Mouse (Mus musculus): ENCODE data around the gene Vmn1r189. TPM values are rescaled to one million over a fixed set of nuclear protein-coding genes. Genes with fewer than 3 reads are reported as not detected.
A peak's percentile ranks its signal among the peaks of the same experiment; 100 is the strongest.
"Not testable (repeated sequence)": the region's sequence is repeated elsewhere in the genome, so short reads cannot be mapped to it uniquely, and the experiment has no call there.

Vmn1r189 gene
- total RNA-seq (2014; fragmentation: Nextera tagmentation) (not detected in 2 replicates), total RNA-seq (2017) (not detected in 2 replicates)

GRCm38 (mm10) chr13:22105724-22106123 is at the start of gene Vmn1r189:
Gene Vmn1r189 (minus strand): TSS chr13:22105824.
- ATAC-seq (replicated peaks; ENCODE audit: poor library complexity, severe bottlenecking): not testable (repeated sequence)

DNA sequence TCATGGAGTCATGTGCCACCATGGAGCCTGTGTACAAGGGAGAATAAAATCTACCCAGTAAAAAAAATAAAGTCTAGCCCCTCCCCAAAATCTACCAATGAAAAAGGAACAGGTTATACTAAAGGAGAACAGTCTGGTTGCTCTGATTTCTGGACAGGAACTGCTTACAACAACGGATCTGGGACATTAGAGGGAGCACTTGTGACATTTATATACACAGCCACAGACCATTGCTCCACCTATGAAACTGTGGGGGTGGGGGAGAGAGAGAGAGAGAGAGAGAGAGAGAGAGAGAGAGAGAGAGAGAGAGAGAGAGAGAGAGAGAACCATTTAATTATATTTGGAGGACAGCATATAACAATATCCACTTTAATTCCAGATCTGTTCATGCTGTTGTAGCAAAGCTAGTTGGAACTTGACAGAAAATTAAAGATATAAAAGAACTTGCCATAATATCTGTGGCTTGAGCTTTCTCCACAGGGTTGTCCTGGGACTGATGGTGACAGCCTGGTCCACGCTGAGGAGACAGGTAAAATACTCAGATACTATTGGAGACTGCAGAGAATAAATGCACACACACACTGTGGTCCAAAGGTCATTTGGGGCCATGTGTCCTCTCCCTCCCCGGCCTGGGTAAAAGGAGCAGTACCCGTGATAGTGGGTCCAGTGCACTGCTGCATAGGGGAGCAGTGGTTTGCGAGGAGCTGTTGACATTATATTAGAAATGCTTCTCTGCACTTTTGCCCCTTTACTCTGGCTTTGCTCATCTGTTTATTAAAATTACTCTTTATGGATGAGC is 31.1 kb upstream of the Vmn1r189 start:
- ATAC-seq (replicated peaks; ENCODE audit: poor library complexity, severe bottlenecking): not testable (repeated sequence)

GRCm38 (mm10) chr13:22084140-22084539 is 21.5 kb downstream of the Vmn1r189 start, which contains the start of gene Vmn1r188:
Gene Vmn1r188 (plus strand): TSS chr13:22084440.
- not testable (repeated sequence) for ATAC-seq (replicated peaks; ENCODE audit: poor library complexity, severe bottlenecking)

GRCm38 (mm10) chr13:22063468-22063867 is 42.2 kb downstream of the Vmn1r189 start:
- no peak for ATAC-seq (replicated peaks; ENCODE audit: poor library complexity, severe bottlenecking)

GRCm38 (mm10) chr13:22061422-22061821 is 44.2 kb downstream of the Vmn1r189 start:
- peak; percentile 80 for ATAC-seq (replicated peaks; ENCODE audit: poor library complexity, severe bottlenecking)

DNA sequence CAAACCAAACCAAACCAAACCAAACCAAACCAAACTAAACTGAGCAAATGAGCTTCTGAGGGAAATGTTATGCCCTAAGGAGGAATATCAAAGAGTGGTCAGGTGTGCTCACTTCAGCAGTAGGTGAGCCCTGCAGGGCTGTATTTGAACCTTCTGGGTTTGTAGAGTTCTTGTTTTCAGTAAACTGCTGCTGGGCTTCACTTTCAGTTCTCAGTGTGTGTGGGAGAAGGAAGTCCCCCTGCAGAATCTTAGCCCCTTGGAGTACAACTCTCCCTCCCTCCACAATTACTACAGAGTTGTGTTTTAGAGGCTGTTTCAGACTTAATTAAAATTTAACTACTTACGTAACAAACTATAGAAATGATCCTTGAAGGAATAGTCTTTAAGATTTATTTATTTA is 51.9 kb downstream of the Vmn1r189 start:
- no peak for ATAC-seq (replicated peaks; ENCODE audit: poor library complexity, severe bottlenecking)

- ATAC-seq (replicated peaks; ENCODE audit: poor library complexity, severe bottlenecking): no peak
Observed at GRCm38 (mm10) chr13:22051523-22051859, 54.1 kb downstream of the Vmn1r189 start.

DNA sequence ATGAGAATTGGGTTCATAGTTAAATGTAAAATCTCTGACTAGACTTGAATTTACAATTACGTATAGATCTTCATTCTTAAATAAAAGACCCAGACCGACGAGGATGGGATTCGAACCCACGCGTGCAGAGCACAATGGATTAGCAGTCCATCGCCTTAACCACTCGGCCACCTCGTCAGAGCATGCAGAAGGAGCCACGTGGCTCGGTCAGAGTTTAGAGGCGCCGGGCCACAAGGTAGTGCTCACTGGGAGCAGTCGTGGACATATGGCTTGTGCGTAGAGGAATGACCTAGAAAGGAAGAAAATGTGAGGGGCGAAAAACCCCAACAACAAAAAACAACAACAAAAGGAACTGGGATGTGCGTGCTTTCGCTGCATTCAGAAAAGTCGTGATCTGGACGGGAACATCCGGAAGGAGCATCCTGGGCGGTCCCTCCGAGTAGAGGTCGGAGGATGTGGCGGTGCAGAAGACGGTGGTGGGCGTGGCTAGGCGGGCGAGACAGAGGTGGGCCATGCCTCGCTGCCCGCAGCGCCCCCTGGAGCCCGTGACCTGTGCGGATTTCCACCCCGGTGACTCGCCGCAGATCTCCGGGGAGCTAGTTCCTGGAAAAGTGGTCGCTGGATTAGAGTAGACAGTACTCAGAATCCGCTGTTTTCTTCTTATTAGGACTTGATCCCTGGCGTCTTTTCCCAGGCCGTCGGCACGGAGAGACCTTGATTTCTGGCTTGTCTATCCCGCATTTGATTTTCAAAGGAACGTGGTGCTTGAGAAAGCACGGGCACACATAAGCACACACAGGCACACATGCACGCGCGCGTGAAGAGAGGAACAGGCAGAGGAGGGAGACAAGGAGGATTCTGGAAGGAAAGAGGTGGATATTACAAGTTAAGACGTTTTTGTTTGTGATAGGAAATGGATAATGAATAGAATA is 54.8 kb downstream of the Vmn1r189 start:
- peak; percentile 95 for ATAC-seq (replicated peaks; ENCODE audit: poor library complexity, severe bottlenecking)

Other genes with a start within 250 kb of the Vmn1r189 start
- 13.3 and 15.7 TPM in 2 replicates for gene Zfp184, start 160.7 kb downstream of the Vmn1r189 start, total RNA-seq (2014; fragmentation: Nextera tagmentation)
- gene Zfp184, start 160.7 kb downstream of the Vmn1r189 start, total RNA-seq (2017): 13.3 and 16.3 TPM in 2 replicates
- gene Pom121l2, start 124.6 kb downstream of the Vmn1r189 start, total RNA-seq (2014; fragmentation: Nextera tagmentation): not detected in 2 replicates
- not detected in 2 replicates for gene Pom121l2, start 124.6 kb downstream of the Vmn1r189 start, total RNA-seq (2017)
- 12.8 and 15.1 TPM in 2 replicates for gene Prss16, start 96.1 kb downstream of the Vmn1r189 start, total RNA-seq (2014; fragmentation: Nextera tagmentation)
- gene Prss16, start 96.1 kb downstream of the Vmn1r189 start, total RNA-seq (2017): 8.3 and 9.1 TPM in 2 replicates
- gene Hist1h2ah, start 70.3 kb downstream of the Vmn1r189 start, total RNA-seq (2014; fragmentation: Nextera tagmentation): 13.4 TPM in 1 of 2 replicates, not detected in the other
- gene Hist1h2ah, start 70.3 kb downstream of the Vmn1r189 start, total RNA-seq (2017): 1,444 and 2,588 TPM in 2 replicates
- 9.6 and 80.5 TPM in 2 replicates for gene Hist1h2bk, start 70.0 kb downstream of the Vmn1r189 start, total RNA-seq (2014; fragmentation: Nextera tagmentation)
- gene Hist1h2bk, start 70.0 kb downstream of the Vmn1r189 start, total RNA-seq (2017): 2,021 and 2,596 TPM in 2 replicates
- gene Hist1h4i, start 64.5 kb downstream of the Vmn1r189 start, total RNA-seq (2014; fragmentation: Nextera tagmentation): 56.3 and 74.3 TPM in 2 replicates
- gene Hist1h4i, start 64.5 kb downstream of the Vmn1r189 start, total RNA-seq (2017): 87.0 TPM in 2 replicates
- gene Hist1h2ag, start 62.9 kb downstream of the Vmn1r189 start, total RNA-seq (2014; fragmentation: Nextera tagmentation): 2.7 and 32.2 TPM in 2 replicates
- 1,459 and 1,590 TPM in 2 replicates for gene Hist1h2ag, start 62.9 kb downstream of the Vmn1r189 start, total RNA-seq (2017)
- 83.1 and 134 TPM in 2 replicates for gene Hist1h2bj, start 62.6 kb downstream of the Vmn1r189 start, total RNA-seq (2014; fragmentation: Nextera tagmentation)
- 859 and 990 TPM in 2 replicates for gene Hist1h2bj, start 62.6 kb downstream of the Vmn1r189 start, total RNA-seq (2017)
- not detected in 2 replicates for gene Vmn1r188, start 21.4 kb downstream of the Vmn1r189 start, total RNA-seq (2014; fragmentation: Nextera tagmentation)
- not detected in 2 replicates for gene Vmn1r188, start 21.4 kb downstream of the Vmn1r189 start, total RNA-seq (2017)
- gene Vmn1r191, start 78.1 kb upstream of the Vmn1r189 start, total RNA-seq (2014; fragmentation: Nextera tagmentation): not detected in 2 replicates
- gene Vmn1r191, start 78.1 kb upstream of the Vmn1r189 start, total RNA-seq (2017): not detected in 2 replicates
- not detected in 2 replicates for gene Vmn1r192, start 85.3 kb upstream of the Vmn1r189 start, total RNA-seq (2014; fragmentation: Nextera tagmentation)
- gene Vmn1r192, start 85.3 kb upstream of the Vmn1r189 start, total RNA-seq (2017): not detected in 2 replicates
- not detected in 2 replicates for gene Vmn1r193, start 117.3 kb upstream of the Vmn1r189 start, total RNA-seq (2014; fragmentation: Nextera tagmentation)
- not detected in 2 replicates for gene Vmn1r193, start 117.3 kb upstream of the Vmn1r189 start, total RNA-seq (2017)
- not detected in 2 replicates for gene Vmn1r194, start 138.4 kb upstream of the Vmn1r189 start, total RNA-seq (2014; fragmentation: Nextera tagmentation)
- not detected in 2 replicates for gene Vmn1r194, start 138.4 kb upstream of the Vmn1r189 start, total RNA-seq (2017)
- gene Vmn1r195, start 164.7 kb upstream of the Vmn1r189 start, total RNA-seq (2014; fragmentation: Nextera tagmentation): not detected in 2 replicates
- gene Vmn1r195, start 164.7 kb upstream of the Vmn1r189 start, total RNA-seq (2017): not detected in 2 replicates
- not detected in 2 replicates for gene Vmn1r196, start 184.1 kb upstream of the Vmn1r189 start, total RNA-seq (2014; fragmentation: Nextera tagmentation)
- not detected in 2 replicates for gene Vmn1r196, start 184.1 kb upstream of the Vmn1r189 start, total RNA-seq (2017)
- gene Vmn1r197, start 218.8 kb upstream of the Vmn1r189 start, total RNA-seq (2014; fragmentation: Nextera tagmentation): not detected in 2 replicates
- not detected in 2 replicates for gene Vmn1r197, start 218.8 kb upstream of the Vmn1r189 start, total RNA-seq (2017)
- gene Vmn1r198, start 244.5 kb upstream of the Vmn1r189 start, total RNA-seq (2014; fragmentation: Nextera tagmentation): not detected in 2 replicates
- gene Vmn1r198, start 244.5 kb upstream of the Vmn1r189 start, total RNA-seq (2017): not detected in 2 replicates

All from granulocyte monocyte progenitor cell, adult 5-6 weeks (primary cell).